Mouse (Mus musculus): ENCODE data around the gene Micall2. TPM values are rescaled to one million over a fixed set of nuclear protein-coding genes. Genes with fewer than 3 reads are reported as not detected.

Gene Micall2
- polyA plus RNA-seq, 1 experiment from 2014 or later: 2.3 TPM

DNA sequence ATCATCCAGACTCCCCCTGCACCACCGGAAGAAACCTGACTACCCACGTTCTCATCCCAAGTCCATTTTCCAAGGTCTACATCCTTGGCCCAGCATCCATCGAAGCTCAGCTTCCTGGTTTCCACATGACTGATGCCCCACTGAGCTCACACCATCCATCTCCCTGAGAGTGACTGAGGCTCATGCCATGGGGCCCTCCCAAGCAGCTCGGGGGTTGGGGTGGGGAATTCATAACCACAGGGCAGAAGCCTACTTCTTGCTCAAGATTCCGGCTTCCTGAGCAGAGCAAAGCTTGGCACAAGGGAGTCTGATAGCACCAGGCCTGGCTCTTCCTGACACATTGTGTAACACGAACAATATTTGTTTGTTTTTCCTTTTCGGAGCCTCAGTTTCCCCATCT lies 1.4 kb downstream of the Micall2 start:
- no peak overlapping the region for H3K9ac ChIP-seq (ENCODE audit: low read length)
- H3K36me3 ChIP-seq (ENCODE audit: control insufficient read depth, insufficient read depth): no peaks in the 10 kb centered on the region
- H3K4me1 ChIP-seq (ENCODE audit: control insufficient read depth, insufficient read depth, low read length): peaks cover 20% of the 10 kb centered on the region
- H3K27me3 ChIP-seq (ENCODE audit: control insufficient read depth, insufficient read depth, low read length): no peaks in the 10 kb centered on the region
- ATAC-seq (replicated peaks; ENCODE audit: extremely low read depth, insufficient read depth, low FRiP score): no peak
- H3K4me2 ChIP-seq (ENCODE audit: low read depth, low read length): peak overlapping the region; percentile 79; the same call in 1 of the 2 replicates
- H3K27ac ChIP-seq (ENCODE audit: low read length): no peak overlapping the region
- no peak overlapping the region for H3K4me3 ChIP-seq (ENCODE audit: low read length)
- no peaks in the 10 kb centered on the region for H3K9me3 ChIP-seq (replicated peaks; ENCODE audit: control insufficient read depth, low read length)
- WGBS: 69% methylated on average over 7 of the region's 7 CpGs

DNA sequence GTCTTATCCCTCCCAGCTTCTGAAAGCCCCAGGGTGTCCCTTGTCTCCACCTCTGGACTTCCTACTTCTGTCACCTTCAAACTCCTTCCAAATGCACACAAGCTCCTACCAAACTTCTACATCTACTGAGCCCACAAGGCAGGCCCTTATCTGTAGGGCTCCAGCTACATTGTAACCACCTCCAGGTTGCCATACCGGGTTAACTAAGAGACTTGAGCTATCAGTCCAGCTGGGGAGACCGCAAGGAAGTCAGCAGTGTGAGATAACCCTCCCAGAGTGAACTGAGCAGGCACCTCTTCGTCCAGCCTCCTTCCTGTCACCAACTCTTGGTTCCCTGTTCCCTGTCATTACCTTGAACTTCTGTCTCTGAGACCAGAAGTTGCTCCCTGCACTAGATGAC lies 2.1 kb downstream of the Micall2 start:
- Histone ChIP-seq H3K27me3 (ENCODE audit: control insufficient read depth, insufficient read depth, low read length) (no peaks in the 10 kb centered on the region), H3K36me3 (ENCODE audit: control insufficient read depth, insufficient read depth) (no peaks in the 10 kb centered on the region), H3K4me3 (ENCODE audit: low read length) (no peak overlapping the region), H3K27ac (ENCODE audit: low read length) (no peak overlapping the region), H3K9ac (ENCODE audit: low read length) (no peak overlapping the region), H3K4me2 (ENCODE audit: low read depth, low read length) (no peak overlapping the region), H3K4me1 (ENCODE audit: control insufficient read depth, insufficient read depth, low read length) (peaks cover 20% of the 10 kb centered on the region), H3K9me3 (replicated peaks; ENCODE audit: control insufficient read depth, low read length) (no peaks in the 10 kb centered on the region)
- ATAC-seq (replicated peaks; ENCODE audit: extremely low read depth, insufficient read depth, low FRiP score): no peak
- WGBS: 36% methylated on average over 3 of the region's 3 CpGs

DNA sequence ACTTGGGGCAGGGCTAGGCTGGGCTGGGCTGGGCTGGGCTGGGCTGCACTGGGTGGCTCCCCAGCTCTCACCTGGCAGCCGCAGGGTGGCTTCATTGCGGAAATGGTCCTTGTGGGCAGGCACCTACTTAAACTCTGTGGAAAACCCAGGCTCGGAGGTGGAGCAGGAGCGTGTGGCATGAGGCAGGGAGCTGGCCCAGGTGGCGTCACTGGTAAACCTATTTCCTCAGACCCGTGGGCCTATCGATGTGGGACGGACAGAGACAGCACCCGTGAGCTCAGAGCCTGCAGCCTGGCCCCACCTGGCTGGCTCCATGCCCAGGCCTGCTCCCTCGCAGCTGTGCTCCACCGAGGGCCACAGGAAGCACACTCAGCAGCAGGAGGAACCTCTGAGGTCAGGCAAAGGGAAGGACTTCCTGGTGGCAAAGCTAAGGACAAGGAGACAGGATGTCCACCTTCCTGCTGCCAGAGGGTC lies 3.5 kb downstream of the Micall2 start:
- Histone ChIP-seq H3K4me2 (ENCODE audit: low read depth, low read length) (peak overlapping the region; percentile 36), H3K36me3 (ENCODE audit: control insufficient read depth, insufficient read depth) (no peaks in the 10 kb centered on the region), H3K9ac (ENCODE audit: low read length) (peak overlapping the region; percentile 32; the same call in 1 of the 2 replicates), H3K9me3 (replicated peaks; ENCODE audit: control insufficient read depth, low read length) (no peaks in the 10 kb centered on the region), H3K27me3 (ENCODE audit: control insufficient read depth, insufficient read depth, low read length) (no peaks in the 10 kb centered on the region), H3K4me1 (ENCODE audit: control insufficient read depth, insufficient read depth, low read length) (peaks cover 20% of the 10 kb centered on the region), H3K4me3 (ENCODE audit: low read length) (no peak overlapping the region), H3K27ac (ENCODE audit: low read length) (peak overlapping the region; percentile 24)
- 47% methylated on average over 11 of the region's 11 CpGs for WGBS
- no peak for ATAC-seq (replicated peaks; ENCODE audit: extremely low read depth, insufficient read depth, low FRiP score)

DNA sequence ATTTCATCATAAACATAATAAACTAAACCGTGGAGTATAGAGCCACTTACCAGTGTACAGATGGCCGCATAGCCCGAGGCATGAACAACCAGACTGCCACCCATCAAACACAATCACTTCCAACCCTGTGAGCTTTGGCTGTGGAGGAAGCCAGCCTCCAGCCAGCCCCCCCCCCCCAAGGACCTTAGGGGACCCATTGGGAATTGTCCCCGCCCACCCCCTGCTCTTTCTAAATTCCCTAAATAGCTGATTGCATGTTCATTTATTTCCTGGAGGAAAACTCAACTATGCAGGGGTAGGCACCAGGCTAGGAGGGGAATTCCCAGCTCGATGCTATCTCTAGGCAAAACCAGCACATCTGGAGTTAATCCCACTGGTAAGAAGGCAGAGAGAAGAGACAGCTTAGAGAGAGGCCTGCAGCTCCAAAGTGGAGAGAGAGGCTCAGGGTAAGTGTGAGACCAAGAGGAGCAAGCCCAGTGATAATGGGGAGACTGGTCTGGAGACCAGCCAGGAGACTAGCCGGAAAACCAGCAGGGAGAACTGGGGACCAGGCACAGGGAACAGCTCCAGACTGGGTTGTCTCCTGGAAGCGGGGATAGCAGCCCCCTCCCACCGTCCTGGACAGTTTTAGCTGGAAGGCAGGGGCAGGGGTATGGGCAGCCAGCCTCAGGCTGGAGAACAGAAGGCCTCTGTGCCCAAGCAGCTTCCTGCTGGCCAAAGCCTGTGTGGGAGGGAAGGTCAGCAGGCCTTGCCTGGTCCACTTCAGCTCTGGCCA lies 5.2 kb downstream of the Micall2 start:
- Histone ChIP-seq H3K4me2 (ENCODE audit: low read depth, low read length) (peak overlapping the region; percentile 11; the same call in 1 of the 2 replicates), H3K9me3 (replicated peaks; ENCODE audit: control insufficient read depth, low read length) (no peaks in the 10 kb centered on the region), H3K36me3 (ENCODE audit: control insufficient read depth, insufficient read depth) (no peaks in the 10 kb centered on the region), H3K27ac (ENCODE audit: low read length) (peak overlapping the region; percentile 36; the same call in 1 of the 2 replicates), H3K27me3 (ENCODE audit: control insufficient read depth, insufficient read depth, low read length) (no peaks in the 10 kb centered on the region), H3K4me3 (ENCODE audit: low read length) (no peak overlapping the region), H3K9ac (ENCODE audit: low read length) (peak overlapping the region; percentile 32; the same call in 1 of the 2 replicates), H3K4me1 (ENCODE audit: control insufficient read depth, insufficient read depth, low read length) (peaks cover 16% of the 10 kb centered on the region)
- ATAC-seq (replicated peaks; ENCODE audit: extremely low read depth, insufficient read depth, low FRiP score): no peak
- WGBS: 45% methylated on average over 8 of the region's 8 CpGs

DNA sequence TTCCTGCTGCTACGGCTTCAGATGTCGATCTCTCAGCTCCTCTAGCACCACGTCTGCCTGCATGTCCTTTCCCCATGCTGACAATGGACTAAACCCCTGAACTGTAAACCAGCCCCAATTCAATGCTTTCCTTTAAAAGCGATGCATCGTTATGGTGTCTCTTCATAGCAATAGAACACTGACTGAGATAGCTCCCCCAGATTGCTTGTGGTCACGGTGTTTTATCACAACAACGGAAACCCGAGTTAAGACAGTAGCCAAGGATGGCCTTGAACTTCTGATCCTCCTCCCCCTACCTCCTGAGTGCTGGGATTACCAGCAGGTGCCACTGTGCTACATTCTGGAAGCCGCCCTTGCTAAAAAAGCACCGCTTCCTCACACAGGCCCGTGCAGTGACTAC lies 8.9 kb downstream of the Micall2 start:
- H3K36me3 ChIP-seq (ENCODE audit: control insufficient read depth, insufficient read depth): no peaks in the 10 kb centered on the region

DNA sequence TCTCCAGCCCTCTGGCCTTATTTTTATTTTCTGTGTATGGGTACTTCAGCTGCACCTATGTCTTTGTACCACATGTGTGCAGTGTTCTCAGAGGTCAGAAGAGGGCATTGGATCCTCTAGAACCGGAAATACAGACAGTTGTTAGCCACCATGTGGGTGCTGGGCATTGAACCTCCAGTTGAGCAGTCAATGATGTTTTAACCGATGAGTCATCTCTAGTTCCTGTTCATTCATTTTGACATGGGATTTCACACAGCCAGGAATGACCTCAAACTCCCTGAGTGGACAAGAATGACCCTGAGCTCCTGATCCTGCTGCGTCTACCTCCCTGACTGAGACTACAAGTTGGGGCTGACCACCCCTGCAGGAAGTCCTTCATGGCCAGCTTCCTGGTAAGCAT lies 9.9 kb downstream of the Micall2 start:
- WGBS: 80% methylated on average over 3 of the region's 3 CpGs
- Histone ChIP-seq H3K27me3 (ENCODE audit: control insufficient read depth, insufficient read depth, low read length) (no peaks in the 10 kb centered on the region), H3K27ac (ENCODE audit: low read length) (no peak overlapping the region)

More for the DNA sequence above, 8.9 kb downstream of the Micall2 start:
- Histone ChIP-seq H3K27ac (ENCODE audit: low read length) (no peak overlapping the region), H3K4me3 (ENCODE audit: low read length) (no peak overlapping the region), H3K9me3 (replicated peaks; ENCODE audit: control insufficient read depth, low read length) (no peaks in the 10 kb centered on the region), H3K4me1 (ENCODE audit: control insufficient read depth, insufficient read depth, low read length) (peaks cover 5% of the 10 kb centered on the region), H3K27me3 (ENCODE audit: control insufficient read depth, insufficient read depth, low read length) (no peaks in the 10 kb centered on the region), H3K9ac (ENCODE audit: low read length) (no peak overlapping the region), H3K4me2 (ENCODE audit: low read depth, low read length) (no peak overlapping the region)
- 85% methylated on average over 11 of the region's 11 CpGs for WGBS
- no peak for ATAC-seq (replicated peaks; ENCODE audit: extremely low read depth, insufficient read depth, low FRiP score)

DNA sequence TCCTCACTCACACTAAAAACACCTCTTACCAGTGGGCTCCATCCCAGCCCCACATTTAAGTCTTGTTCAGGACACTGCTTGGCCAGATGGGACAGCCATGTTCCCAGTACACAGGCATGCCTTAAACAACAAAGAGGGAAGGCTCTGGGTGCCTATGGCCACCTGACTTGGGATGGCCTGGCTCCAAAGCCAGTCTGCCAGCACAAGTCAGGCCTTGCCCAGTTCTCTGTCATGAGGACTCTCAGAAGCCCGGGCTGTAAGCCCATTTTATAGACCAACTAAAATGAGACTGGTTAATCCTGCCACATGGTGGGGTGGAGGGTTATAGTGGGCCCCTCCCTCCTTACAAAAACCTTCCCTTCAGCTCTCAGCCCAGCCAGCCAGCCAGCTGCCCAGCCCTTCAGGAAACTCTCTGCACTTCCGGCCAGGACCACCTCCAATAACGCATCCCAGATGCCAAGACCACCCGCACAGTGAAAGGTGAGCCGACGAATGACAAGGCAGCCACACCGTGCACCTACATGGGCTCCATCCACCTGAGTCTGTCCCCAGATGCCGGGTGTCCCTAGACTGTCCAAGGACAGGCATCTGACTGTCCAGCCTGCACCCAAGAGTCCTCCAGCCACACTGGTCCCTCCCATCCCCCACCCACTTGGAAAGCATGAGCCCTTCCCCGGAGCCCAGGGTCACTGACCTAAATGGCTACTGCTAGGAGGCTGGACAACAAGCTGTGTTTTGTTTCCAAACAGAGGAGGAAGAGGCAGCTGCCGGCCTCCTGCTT lies 11.6 kb downstream of the Micall2 start:
- WGBS: 44% methylated on average over 10 of the region's 10 CpGs
- no peak; the same call in 1 of the 2 replicates for ATAC-seq (replicated peaks; ENCODE audit: extremely low read depth, insufficient read depth, low FRiP score)
- no peaks in the 10 kb centered on the region for H3K4me1 ChIP-seq (ENCODE audit: control insufficient read depth, insufficient read depth, low read length)
- H3K36me3 ChIP-seq (ENCODE audit: control insufficient read depth, insufficient read depth): no peaks in the 10 kb centered on the region
- H3K9ac ChIP-seq (ENCODE audit: low read length): no peak overlapping the region
- no peak overlapping the region for H3K4me2 ChIP-seq (ENCODE audit: low read depth, low read length)
- H3K27ac ChIP-seq (ENCODE audit: low read length): no peak overlapping the region
- no peaks in the 10 kb centered on the region for H3K27me3 ChIP-seq (ENCODE audit: control insufficient read depth, insufficient read depth, low read length)
- no peak overlapping the region for H3K4me3 ChIP-seq (ENCODE audit: low read length)
- no peaks in the 10 kb centered on the region for H3K9me3 ChIP-seq (replicated peaks; ENCODE audit: control insufficient read depth, low read length)

More for the DNA sequence above, 9.9 kb downstream of the Micall2 start:
- no peak for ATAC-seq (replicated peaks; ENCODE audit: extremely low read depth, insufficient read depth, low FRiP score)
- Histone ChIP-seq H3K4me2 (ENCODE audit: low read depth, low read length) (no peak overlapping the region), H3K9ac (ENCODE audit: low read length) (no peak overlapping the region), H3K4me1 (ENCODE audit: control insufficient read depth, insufficient read depth, low read length) (peaks cover 5% of the 10 kb centered on the region), H3K4me3 (ENCODE audit: low read length) (no peak overlapping the region), H3K9me3 (replicated peaks; ENCODE audit: control insufficient read depth, low read length) (no peaks in the 10 kb centered on the region), H3K36me3 (ENCODE audit: control insufficient read depth, insufficient read depth) (no peaks in the 10 kb centered on the region)

DNA sequence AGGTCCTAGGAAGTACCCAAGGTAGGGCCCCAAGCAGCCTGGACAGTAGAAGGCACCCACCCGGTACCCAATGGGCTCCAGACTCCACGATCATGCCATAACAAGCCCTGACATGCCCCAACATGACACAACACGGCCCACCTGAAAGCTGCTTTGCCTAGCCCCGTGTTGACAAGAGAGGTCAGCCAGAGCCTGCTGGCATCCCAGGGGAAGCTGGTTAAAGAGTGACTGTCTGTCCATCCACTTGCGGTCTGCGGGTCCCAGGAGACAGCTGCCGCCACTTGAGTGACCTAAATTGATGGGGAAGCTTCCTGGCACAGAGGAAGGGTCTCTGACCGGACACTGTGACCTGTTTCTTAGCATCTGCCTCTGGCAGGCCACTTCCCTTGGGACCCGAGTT lies 13.0 kb downstream of the Micall2 start:
- no peak overlapping the region for H3K27ac ChIP-seq (ENCODE audit: low read length)
- H3K4me2 ChIP-seq (ENCODE audit: low read depth, low read length): no peak overlapping the region
- H3K9me3 ChIP-seq (replicated peaks; ENCODE audit: control insufficient read depth, low read length): no peaks in the 10 kb centered on the region
- no peak overlapping the region for H3K9ac ChIP-seq (ENCODE audit: low read length)
- no peak overlapping the region for H3K4me3 ChIP-seq (ENCODE audit: low read length)
- ATAC-seq (replicated peaks; ENCODE audit: extremely low read depth, insufficient read depth, low FRiP score): no peak
- H3K36me3 ChIP-seq (ENCODE audit: control insufficient read depth, insufficient read depth): no peaks in the 10 kb centered on the region
- 53% methylated on average over 9 of the region's 9 CpGs for WGBS
- H3K4me1 ChIP-seq (ENCODE audit: control insufficient read depth, insufficient read depth, low read length): peaks cover 3% of the 10 kb centered on the region; the same call in 1 of the 2 replicates
- H3K27me3 ChIP-seq (ENCODE audit: control insufficient read depth, insufficient read depth, low read length): no peaks in the 10 kb centered on the region

DNA sequence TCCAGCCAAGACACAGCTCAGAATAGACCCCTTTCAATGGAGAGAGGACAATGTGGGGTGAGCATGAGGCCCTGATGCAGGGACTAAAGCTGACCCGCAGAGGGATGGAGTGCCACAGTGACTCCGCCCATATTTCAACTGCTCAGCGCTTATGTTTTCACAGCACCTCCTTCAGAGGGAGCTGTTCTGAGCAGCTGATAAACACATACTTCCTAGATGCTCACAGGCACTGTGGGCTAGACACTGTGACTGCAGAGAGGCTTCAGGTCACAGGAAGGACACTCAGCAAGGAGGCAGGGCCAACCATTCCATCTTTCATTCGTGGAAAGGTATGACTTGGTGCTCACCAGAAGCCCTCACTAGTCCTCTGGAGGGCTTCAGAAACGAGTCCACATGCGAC lies 13.4 kb downstream of the Micall2 start:
- H3K9ac ChIP-seq (ENCODE audit: low read length): no peak overlapping the region
- H3K4me3 ChIP-seq (ENCODE audit: low read length): no peak overlapping the region

More for the DNA sequence above, 13.4 kb downstream of the Micall2 start:
- ATAC-seq (replicated peaks; ENCODE audit: extremely low read depth, insufficient read depth, low FRiP score): no peak
- Histone ChIP-seq H3K9me3 (replicated peaks; ENCODE audit: control insufficient read depth, low read length) (no peaks in the 10 kb centered on the region), H3K27ac (ENCODE audit: low read length) (no peak overlapping the region), H3K36me3 (ENCODE audit: control insufficient read depth, insufficient read depth) (no peaks in the 10 kb centered on the region), H3K27me3 (ENCODE audit: control insufficient read depth, insufficient read depth, low read length) (no peaks in the 10 kb centered on the region), H3K4me1 (ENCODE audit: control insufficient read depth, insufficient read depth, low read length) (peaks cover 3% of the 10 kb centered on the region; the same call in 1 of the 2 replicates), H3K4me2 (ENCODE audit: low read depth, low read length) (no peak overlapping the region)
- WGBS: 52% methylated on average over 6 of the region's 6 CpGs

All from heart, embryonic 16.5 days (tissue).